Mouse (Mus musculus): ENCODE results near the gene Tmem217. TPM values are rescaled to one million over a fixed set of nuclear protein-coding genes. Genes with fewer than 3 reads are reported as not detected.

Gene Tmem217
- 0.33 and 0.87 TPM in 2 replicates for polyA plus RNA-seq (2015; fragmentation: Nextera tagmentation; extraction: Ambion mirVana)

DNA sequence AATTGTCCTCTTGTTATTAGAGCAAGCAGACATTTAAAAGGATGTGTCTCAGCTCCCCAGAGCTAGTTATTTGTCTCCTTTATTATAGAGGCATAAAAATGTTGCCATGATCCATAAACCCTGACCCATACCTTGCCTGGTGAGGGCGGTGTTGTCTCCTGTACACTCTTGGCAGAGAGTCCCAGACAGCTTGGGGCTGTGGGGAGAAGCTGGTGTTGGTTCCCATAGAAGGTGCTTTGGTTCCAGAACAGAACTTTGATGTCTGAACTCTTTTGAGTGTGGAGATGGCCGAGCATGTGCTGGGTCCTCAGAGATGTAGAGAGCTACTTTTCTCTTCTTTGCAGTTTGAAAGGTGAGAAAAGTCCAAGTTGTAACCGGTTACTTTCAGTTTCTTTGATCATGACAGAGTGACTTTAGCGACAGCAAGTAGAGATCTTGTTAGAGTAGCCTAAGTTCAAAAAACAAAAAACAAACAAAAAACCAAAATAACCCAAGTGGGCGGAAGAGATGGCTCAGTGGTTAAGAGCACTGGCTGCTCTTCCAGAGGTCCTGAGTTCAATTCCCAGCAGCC is at the start of gene Tmem217:
Tmem217 (minus strand) TSS at position 224 of the 571 bp plus-strand sequence.
- no peaks in the 10 kb centered on the region for H3K27me3 ChIP-seq (replicated peaks; ENCODE audit: control insufficient read depth, insufficient read depth, low read length)
- ATAC-seq: no peak
- peaks cover 30% of the 10 kb centered on the region for H3K4me1 ChIP-seq (ENCODE audit: control insufficient read depth, insufficient read depth, low read length)
- no peaks in the 10 kb centered on the region for H3K36me3 ChIP-seq (ENCODE audit: control insufficient read depth, insufficient read depth, low read length)
- H3K27ac ChIP-seq (ENCODE audit: low read length): no peak within 1 kb of the TSS
- no peaks in the 10 kb centered on the region for H3K9me3 ChIP-seq (ENCODE audit: control insufficient read depth, low read length)
- 85% methylated on average over 5 of the region's 5 CpGs for WGBS
- H3K4me3 ChIP-seq (ENCODE audit: low read length): no peak within 1 kb of the TSS
- peak within 1 kb of the TSS; percentile 95; the same call in 1 of the 2 replicates for H3K4me2 ChIP-seq (ENCODE audit: low read depth, low read length)
- no peak within 1 kb of the TSS for H3K9ac ChIP-seq (ENCODE audit: low read depth, low read length)

DNA sequence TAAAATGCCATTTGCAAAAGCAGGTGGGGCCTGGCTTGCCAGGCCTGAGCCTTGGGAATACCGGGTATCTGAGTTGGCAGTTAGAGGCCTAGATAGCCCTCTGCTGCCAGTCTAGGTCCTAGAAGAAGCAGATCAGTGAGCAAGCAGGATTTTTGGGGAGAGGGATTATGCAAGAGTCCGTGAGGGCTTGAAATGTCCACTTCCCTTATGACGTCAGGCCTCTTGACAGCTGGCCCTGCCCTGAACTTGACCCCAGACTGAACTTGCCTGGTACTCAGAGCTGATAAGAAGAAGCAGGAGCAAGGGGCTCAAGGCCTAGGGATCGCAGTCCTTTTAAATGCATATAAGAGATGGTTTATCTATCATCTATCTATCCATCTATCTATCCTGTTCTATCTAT is 49.2 kb upstream of the Tmem217 start:
- 50% methylated on average over 4 of the region's 4 CpGs for WGBS
- H3K27me3 ChIP-seq (replicated peaks; ENCODE audit: control insufficient read depth, insufficient read depth, low read length): no peaks in the 10 kb centered on the region
- H3K27ac ChIP-seq (ENCODE audit: low read length): no peak overlapping the region
- no peak overlapping the region for H3K4me2 ChIP-seq (ENCODE audit: low read depth, low read length)
- H3K4me3 ChIP-seq (ENCODE audit: low read length): no peak overlapping the region
- H3K4me1 ChIP-seq (ENCODE audit: control insufficient read depth, insufficient read depth, low read length): peaks cover 5% of the 10 kb centered on the region
- no peaks in the 10 kb centered on the region for H3K9me3 ChIP-seq (ENCODE audit: control insufficient read depth, low read length)
- no peak overlapping the region for H3K9ac ChIP-seq (ENCODE audit: low read depth, low read length)
- H3K36me3 ChIP-seq (ENCODE audit: control insufficient read depth, insufficient read depth, low read length): peaks cover 8% of the 10 kb centered on the region; the same call in 1 of the 2 replicates
- ATAC-seq: no peak

DNA sequence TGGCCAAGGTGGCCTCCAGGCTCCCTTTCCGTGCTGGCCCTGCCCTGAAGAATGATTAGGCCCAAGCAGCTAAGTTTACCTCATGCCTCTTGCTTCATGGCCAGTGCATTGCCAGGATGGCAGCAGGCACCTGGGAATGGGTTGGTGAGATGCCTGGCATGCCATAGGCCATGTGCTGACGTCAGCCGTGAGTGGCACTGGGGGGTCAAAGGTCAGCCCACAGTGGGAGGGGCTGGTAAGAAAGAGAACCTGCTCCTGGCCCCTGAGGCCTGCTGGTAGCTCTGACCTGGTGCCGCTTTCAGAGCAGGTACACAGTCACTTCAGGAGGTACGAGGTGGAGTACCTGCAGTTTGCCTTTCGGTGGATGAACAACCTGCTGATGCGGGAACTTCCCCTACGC is 47.4 kb upstream of the Tmem217 start:
- no peak for ATAC-seq
- Histone ChIP-seq H3K36me3 (ENCODE audit: control insufficient read depth, insufficient read depth, low read length) (0 out of 2 replicates have a peak, but pooled peaks cover 6% of the 10 kb centered on the region), H3K4me3 (ENCODE audit: low read length) (no peak overlapping the region), H3K4me2 (ENCODE audit: low read depth, low read length) (no peak overlapping the region), H3K9me3 (ENCODE audit: control insufficient read depth, low read length) (no peaks in the 10 kb centered on the region), H3K27me3 (replicated peaks; ENCODE audit: control insufficient read depth, insufficient read depth, low read length) (no peaks in the 10 kb centered on the region), H3K4me1 (ENCODE audit: control insufficient read depth, insufficient read depth, low read length) (peaks cover 5% of the 10 kb centered on the region), H3K9ac (ENCODE audit: low read depth, low read length) (no peak overlapping the region), H3K27ac (ENCODE audit: low read length) (no peak overlapping the region)
- 83% methylated on average over 8 of the region's 8 CpGs for WGBS

DNA sequence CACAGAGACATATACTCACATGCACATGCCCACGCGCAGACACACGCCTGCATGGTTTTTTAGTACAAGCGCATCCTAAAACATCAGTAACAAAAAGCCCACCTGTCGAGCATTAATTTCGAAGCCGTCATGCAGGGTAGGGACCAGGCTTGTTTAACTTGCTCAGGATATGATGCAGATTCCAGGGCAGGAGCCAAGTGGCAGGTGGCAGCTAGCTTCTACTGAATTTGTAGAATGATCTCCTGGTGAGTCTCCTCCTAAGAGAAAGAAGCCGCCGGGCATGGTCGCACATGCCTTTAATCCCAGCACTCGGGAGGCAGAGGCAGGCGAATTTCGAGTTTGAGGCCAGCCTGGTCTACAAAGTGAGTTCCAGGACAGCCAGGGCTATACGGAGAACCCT is 46.9 kb upstream of the Tmem217 start:
- Histone ChIP-seq H3K27ac (ENCODE audit: low read length) (no peak overlapping the region), H3K9me3 (ENCODE audit: control insufficient read depth, low read length) (no peaks in the 10 kb centered on the region), H3K4me3 (ENCODE audit: low read length) (no peak overlapping the region), H3K4me1 (ENCODE audit: control insufficient read depth, insufficient read depth, low read length) (peaks cover 5% of the 10 kb centered on the region), H3K9ac (ENCODE audit: low read depth, low read length) (no peak overlapping the region), H3K36me3 (ENCODE audit: control insufficient read depth, insufficient read depth, low read length) (0 out of 2 replicates have a peak, but pooled peaks cover 6% of the 10 kb centered on the region), H3K27me3 (replicated peaks; ENCODE audit: control insufficient read depth, insufficient read depth, low read length) (no peaks in the 10 kb centered on the region), H3K4me2 (ENCODE audit: low read depth, low read length) (no peak overlapping the region)
- no peak for ATAC-seq
- WGBS: 94% methylated on average over 14 of the region's 14 CpGs

DNA sequence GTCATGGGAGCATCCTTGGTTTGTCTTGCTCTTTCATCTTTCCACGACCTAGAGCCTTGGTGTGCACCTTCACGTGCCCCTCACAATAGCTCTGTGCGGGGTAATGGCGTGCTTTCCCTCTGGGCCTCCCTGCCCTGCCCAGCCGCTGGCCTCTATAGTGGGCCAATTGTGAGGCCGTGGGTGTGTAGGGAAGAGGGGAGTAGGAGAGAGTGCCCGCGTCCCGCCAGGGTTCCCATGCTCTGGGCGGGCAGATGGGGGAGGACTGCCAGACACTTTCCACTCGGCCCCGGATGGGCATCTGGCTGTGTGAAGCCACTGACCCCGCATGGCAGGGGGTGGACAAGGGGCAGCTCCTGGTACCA is 44.6 kb upstream of the Tmem217 start:
- H3K4me1 ChIP-seq (ENCODE audit: control insufficient read depth, insufficient read depth, low read length): peaks cover 5% of the 10 kb centered on the region
- WGBS: 84% methylated on average over 13 of the region's 13 CpGs
- H3K4me2 ChIP-seq (ENCODE audit: low read depth, low read length): no peak overlapping the region
- no peaks in the 10 kb centered on the region for H3K9me3 ChIP-seq (ENCODE audit: control insufficient read depth, low read length)
- H3K4me3 ChIP-seq (ENCODE audit: low read length): no peak overlapping the region
- 0 out of 2 replicates have a peak, but pooled peaks have one; percentile 57 for ATAC-seq
- no peak overlapping the region for H3K9ac ChIP-seq (ENCODE audit: low read depth, low read length)
- 0 out of 2 replicates have a peak, but pooled peaks cover 6% of the 10 kb centered on the region for H3K36me3 ChIP-seq (ENCODE audit: control insufficient read depth, insufficient read depth, low read length)
- H3K27ac ChIP-seq (ENCODE audit: low read length): no peak overlapping the region
- H3K27me3 ChIP-seq (replicated peaks; ENCODE audit: control insufficient read depth, insufficient read depth, low read length): no peaks in the 10 kb centered on the region

DNA sequence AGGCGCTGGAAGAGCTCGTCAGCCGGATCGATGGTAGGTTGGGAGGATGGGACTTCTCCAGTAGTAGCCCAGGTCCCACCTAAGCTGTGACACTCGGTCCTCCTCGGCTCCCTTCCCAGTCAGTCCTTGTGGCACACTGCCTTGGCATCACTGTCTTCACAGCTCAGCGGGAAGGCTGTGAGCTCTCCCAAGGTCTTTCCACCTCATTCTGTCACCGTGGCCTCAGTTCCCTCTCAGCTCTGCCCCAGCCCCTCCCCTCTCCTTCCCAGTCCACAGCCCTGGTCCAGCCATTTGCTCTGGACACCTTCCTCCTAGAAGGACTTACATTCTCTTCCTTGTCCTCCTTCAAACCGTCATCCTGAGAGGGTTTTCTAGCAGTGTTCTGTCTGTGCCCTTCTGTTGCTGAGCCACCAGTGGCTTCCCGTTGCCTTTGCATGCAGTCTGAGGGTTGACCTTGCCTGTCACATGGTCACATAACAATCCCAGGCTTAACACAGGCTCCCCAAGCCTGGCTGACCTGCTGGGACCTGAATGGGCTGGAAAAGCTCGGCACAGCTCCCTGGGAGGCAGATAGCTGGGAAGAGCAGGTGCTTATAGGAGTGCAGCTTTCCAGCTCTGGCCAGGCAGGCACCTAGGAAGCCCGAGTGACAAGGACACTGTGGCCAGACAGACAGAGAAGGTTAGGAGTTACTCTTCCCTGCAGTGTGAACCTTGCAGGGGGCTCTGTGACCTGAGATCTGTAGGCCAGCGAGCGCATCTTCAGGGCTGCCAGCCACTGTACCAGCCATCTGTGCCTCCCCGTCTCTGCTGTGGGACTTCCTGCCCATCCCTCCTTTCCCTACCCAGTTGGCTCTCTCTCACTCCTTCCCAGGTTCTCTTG is 43.9 kb upstream of the Tmem217 start:
- Histone ChIP-seq H3K9me3 (ENCODE audit: control insufficient read depth, low read length) (no peaks in the 10 kb centered on the region), H3K27ac (ENCODE audit: low read length) (no peak overlapping the region), H3K36me3 (ENCODE audit: control insufficient read depth, insufficient read depth, low read length) (peaks cover 8% of the 10 kb centered on the region; the same call in 1 of the 2 replicates), H3K4me2 (ENCODE audit: low read depth, low read length) (no peak overlapping the region), H3K4me1 (ENCODE audit: control insufficient read depth, insufficient read depth, low read length) (peaks cover 5% of the 10 kb centered on the region), H3K27me3 (replicated peaks; ENCODE audit: control insufficient read depth, insufficient read depth, low read length) (no peaks in the 10 kb centered on the region), H3K4me3 (ENCODE audit: low read length) (no peak overlapping the region), H3K9ac (ENCODE audit: low read depth, low read length) (no peak overlapping the region)
- no peak for ATAC-seq
- 80% methylated on average over 15 of the region's 15 CpGs for WGBS

DNA sequence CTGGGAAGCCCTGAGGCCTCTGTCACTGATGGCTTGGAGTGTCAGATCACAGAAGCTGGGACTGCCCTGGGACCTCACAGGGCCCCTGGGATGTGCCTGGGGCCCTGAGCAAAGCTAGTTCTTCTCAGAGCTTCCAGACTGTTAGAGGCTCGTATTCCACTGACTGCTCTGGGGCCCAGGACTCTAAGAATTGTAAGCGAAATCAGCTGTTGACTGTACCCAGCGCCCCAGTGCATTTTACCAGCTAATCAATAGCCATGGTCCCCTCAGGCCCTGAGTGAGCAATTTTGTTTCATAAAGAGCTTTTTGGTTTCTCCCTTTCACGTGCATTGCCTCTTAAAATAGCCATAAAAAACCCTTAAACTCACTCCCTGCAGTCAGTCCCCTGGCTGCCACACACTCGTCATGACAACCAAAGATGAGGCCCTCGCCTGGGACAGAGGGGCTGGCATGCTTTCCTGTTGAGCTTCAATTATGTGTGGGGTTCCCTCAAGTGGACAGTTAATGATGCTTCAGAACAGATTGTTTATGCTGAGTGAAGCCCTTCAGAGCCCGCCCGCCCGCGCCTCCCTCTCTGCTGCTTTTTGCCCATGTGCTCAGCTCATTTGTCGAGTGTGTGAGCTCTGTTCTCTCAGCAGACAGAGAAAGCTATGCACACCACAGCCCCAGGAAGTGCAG is 37.2 kb upstream of the Tmem217 start:
- no peak overlapping the region for H3K4me2 ChIP-seq (ENCODE audit: low read depth, low read length)
- H3K4me1 ChIP-seq (ENCODE audit: control insufficient read depth, insufficient read depth, low read length): peaks cover 6% of the 10 kb centered on the region; the same call in 1 of the 2 replicates
- H3K36me3 ChIP-seq (ENCODE audit: control insufficient read depth, insufficient read depth, low read length): peaks cover 2% of the 10 kb centered on the region; the same call in 1 of the 2 replicates
- H3K9me3 ChIP-seq (ENCODE audit: control insufficient read depth, low read length): no peaks in the 10 kb centered on the region
- H3K27me3 ChIP-seq (replicated peaks; ENCODE audit: control insufficient read depth, insufficient read depth, low read length): no peaks in the 10 kb centered on the region
- no peak for ATAC-seq
- 0 out of 2 replicates have a peak overlapping the region, but pooled peaks have one; percentile 17 for H3K27ac ChIP-seq (ENCODE audit: low read length)
- H3K4me3 ChIP-seq (ENCODE audit: low read length): no peak overlapping the region
- H3K9ac ChIP-seq (ENCODE audit: low read depth, low read length): no peak overlapping the region
- WGBS: 61% methylated on average over 11 of the region's 11 CpGs

DNA sequence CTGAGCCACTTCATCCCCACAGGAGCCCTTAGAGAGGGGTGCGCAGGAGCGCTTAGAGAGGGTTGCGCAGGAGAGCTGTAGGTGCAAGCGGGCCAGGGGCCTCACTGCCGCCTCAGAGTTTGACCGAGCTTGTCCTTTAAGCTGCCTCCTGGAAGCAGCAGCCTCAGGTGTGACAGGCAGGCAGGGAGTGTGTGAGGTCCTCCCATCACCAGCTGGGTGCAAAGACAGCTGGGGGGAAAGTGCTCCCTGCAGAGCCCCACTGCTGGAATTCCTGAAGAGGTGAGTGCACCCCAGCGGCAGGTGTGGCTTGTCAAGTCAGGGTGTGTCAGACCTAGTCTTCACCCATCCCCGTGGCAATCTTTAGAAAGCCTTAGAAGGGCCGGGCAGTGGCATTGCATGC is 34.7 kb upstream of the Tmem217 start:
- no peaks in the 10 kb centered on the region for H3K27me3 ChIP-seq (replicated peaks; ENCODE audit: control insufficient read depth, insufficient read depth, low read length)
- peaks cover 2% of the 10 kb centered on the region; the same call in 1 of the 2 replicates for H3K36me3 ChIP-seq (ENCODE audit: control insufficient read depth, insufficient read depth, low read length)
- H3K27ac ChIP-seq (ENCODE audit: low read length): no peak overlapping the region
- no peak overlapping the region for H3K4me2 ChIP-seq (ENCODE audit: low read depth, low read length)
- ATAC-seq: peak; percentile 53
- H3K4me1 ChIP-seq (ENCODE audit: control insufficient read depth, insufficient read depth, low read length): peaks cover 6% of the 10 kb centered on the region; the same call in 1 of the 2 replicates
- no peaks in the 10 kb centered on the region for H3K9me3 ChIP-seq (ENCODE audit: control insufficient read depth, low read length)
- no peak overlapping the region for H3K9ac ChIP-seq (ENCODE audit: low read depth, low read length)
- H3K4me3 ChIP-seq (ENCODE audit: low read length): no peak overlapping the region
- WGBS: 75% methylated on average over 9 of the region's 9 CpGs

DNA sequence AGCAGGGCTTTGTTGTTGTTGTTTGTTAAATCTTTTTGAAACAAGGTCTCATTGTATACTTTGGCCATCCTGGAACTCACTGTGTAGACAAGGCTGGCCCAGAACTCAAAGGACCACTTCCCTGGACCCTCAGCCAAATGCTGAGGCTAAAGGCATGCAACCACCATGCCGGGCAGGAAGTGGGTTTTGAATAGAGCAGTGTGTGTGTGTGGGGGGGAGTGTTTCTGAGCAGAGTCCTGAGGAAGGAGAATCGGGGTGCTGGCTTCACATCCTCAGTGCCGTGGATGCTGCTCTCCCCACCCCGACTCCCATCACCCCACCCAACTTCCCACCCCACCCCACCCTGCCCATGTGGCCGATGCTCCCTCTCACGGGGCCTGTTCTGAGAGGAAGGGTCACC is 33.3 kb upstream of the Tmem217 start:
- peaks cover 6% of the 10 kb centered on the region; the same call in 1 of the 2 replicates for H3K4me1 ChIP-seq (ENCODE audit: control insufficient read depth, insufficient read depth, low read length)
- H3K27me3 ChIP-seq (replicated peaks; ENCODE audit: control insufficient read depth, insufficient read depth, low read length): no peaks in the 10 kb centered on the region
- 84% methylated on average over 6 of the region's 6 CpGs for WGBS
- no peak overlapping the region for H3K27ac ChIP-seq (ENCODE audit: low read length)
- H3K4me3 ChIP-seq (ENCODE audit: low read length): no peak overlapping the region
- no peak overlapping the region for H3K9ac ChIP-seq (ENCODE audit: low read depth, low read length)
- H3K36me3 ChIP-seq (ENCODE audit: control insufficient read depth, insufficient read depth, low read length): no peaks in the 10 kb centered on the region
- H3K4me2 ChIP-seq (ENCODE audit: low read depth, low read length): no peak overlapping the region
- no peak for ATAC-seq
- H3K9me3 ChIP-seq (ENCODE audit: control insufficient read depth, low read length): no peaks in the 10 kb centered on the region

All from intestine, embryonic 16.5 days (tissue).